Mouse (Mus musculus): Measurements from ENCODE around the gene Hcfc2. TPM values are rescaled to one million over a fixed set of nuclear protein-coding genes. Genes with fewer than 3 reads are reported as not detected.
A peak's percentile ranks its signal among the peaks of the same experiment; 100 is the strongest.

The Hcfc2 gene
- polyA plus RNA-seq, 1 experiment from 2014 or later = 29.0 TPM

GRCm38 (mm10) chr10:82697305-82697898 is 1.4 kb downstream of the Hcfc2 start:
- ATAC-seq = peak; percentile 17; the same call in 1 of the 2 replicates
- Histone ChIP-seq H3K4me1 (ENCODE audit: control insufficient read depth, insufficient read depth, low read length) (peaks cover 8% of the 10 kb centered on the region; the same call in 1 of the 2 replicates), H3K27ac (ENCODE audit: low read length) (no peak overlapping the region), H3K9me3 (ENCODE audit: control insufficient read depth, low read length) (no peaks in the 10 kb centered on the region), H3K9ac (ENCODE audit: low read depth, low read length) (no peak overlapping the region), H3K27me3 (replicated peaks; ENCODE audit: control insufficient read depth, insufficient read depth, low read length) (no peaks in the 10 kb centered on the region), H3K4me2 (ENCODE audit: low read depth, low read length) (no peak overlapping the region), H3K36me3 (ENCODE audit: control insufficient read depth, insufficient read depth, low read length) (no peaks in the 10 kb centered on the region), H3K4me3 (ENCODE audit: low read length) (no peak overlapping the region)
- WGBS = 72% methylated on average over 3 of the region's 3 CpGs

- Histone ChIP-seq H3K27ac (ENCODE audit: low read length) (peak overlapping the region; percentile 54), H3K4me1 (ENCODE audit: control insufficient read depth, insufficient read depth, low read length) (peaks cover 8% of the 10 kb centered on the region; the same call in 1 of the 2 replicates), H3K9ac (ENCODE audit: low read depth, low read length) (peak overlapping the region; percentile 84), H3K4me2 (ENCODE audit: low read depth, low read length) (peak overlapping the region; percentile 81), H3K36me3 (ENCODE audit: control insufficient read depth, insufficient read depth, low read length) (no peaks in the 10 kb centered on the region), H3K9me3 (ENCODE audit: control insufficient read depth, low read length) (no peaks in the 10 kb centered on the region), H3K27me3 (replicated peaks; ENCODE audit: control insufficient read depth, insufficient read depth, low read length) (no peaks in the 10 kb centered on the region), H3K4me3 (ENCODE audit: low read length) (peak overlapping the region; percentile 95)
- 1% methylated on average over 32 of the region's 42 CpGs for WGBS
- ATAC-seq = peak; percentile 97
These were observed 2.8 kb downstream of the Hcfc2 start for GRCm38 (mm10) chr10:82698712-82699261.

GRCm38 (mm10) chr10:82699296-82699941 is 3.5 kb downstream of the Hcfc2 start:
- peak; percentile 77 for ATAC-seq
- H3K27ac ChIP-seq (ENCODE audit: low read length) = peak overlapping the region; percentile 54
- peak overlapping the region; percentile 84 for H3K9ac ChIP-seq (ENCODE audit: low read depth, low read length)
- no peaks in the 10 kb centered on the region for H3K36me3 ChIP-seq (ENCODE audit: control insufficient read depth, insufficient read depth, low read length)
- H3K4me2 ChIP-seq (ENCODE audit: low read depth, low read length) = peak overlapping the region; percentile 81
- no peaks in the 10 kb centered on the region for H3K27me3 ChIP-seq (replicated peaks; ENCODE audit: control insufficient read depth, insufficient read depth, low read length)
- H3K4me1 ChIP-seq (ENCODE audit: control insufficient read depth, insufficient read depth, low read length) = peaks cover 8% of the 10 kb centered on the region; the same call in 1 of the 2 replicates
- H3K4me3 ChIP-seq (ENCODE audit: low read length) = peak overlapping the region; percentile 95
- no peaks in the 10 kb centered on the region for H3K9me3 ChIP-seq (ENCODE audit: control insufficient read depth, low read length)
- WGBS = under 1% methylated on average over 57 of the region's 59 CpGs

GRCm38 (mm10) chr10:82741354-82741753 is 45.4 kb downstream of the Hcfc2 start:
- Histone ChIP-seq H3K4me1 (ENCODE audit: control insufficient read depth, insufficient read depth, low read length) (no peaks in the 10 kb centered on the region), H3K36me3 (ENCODE audit: control insufficient read depth, insufficient read depth, low read length) (peaks cover 4% of the 10 kb centered on the region; the same call in 1 of the 2 replicates), H3K9me3 (ENCODE audit: control insufficient read depth, low read length) (no peaks in the 10 kb centered on the region), H3K4me2 (ENCODE audit: low read depth, low read length) (no peak overlapping the region), H3K9ac (ENCODE audit: low read depth, low read length) (no peak overlapping the region), H3K27me3 (replicated peaks; ENCODE audit: control insufficient read depth, insufficient read depth, low read length) (no peaks in the 10 kb centered on the region), H3K27ac (ENCODE audit: low read length) (no peak overlapping the region), H3K4me3 (ENCODE audit: low read length) (no peak overlapping the region)
- ATAC-seq = no peak
- 77% methylated on average over 8 of the region's 8 CpGs for WGBS

DNA sequence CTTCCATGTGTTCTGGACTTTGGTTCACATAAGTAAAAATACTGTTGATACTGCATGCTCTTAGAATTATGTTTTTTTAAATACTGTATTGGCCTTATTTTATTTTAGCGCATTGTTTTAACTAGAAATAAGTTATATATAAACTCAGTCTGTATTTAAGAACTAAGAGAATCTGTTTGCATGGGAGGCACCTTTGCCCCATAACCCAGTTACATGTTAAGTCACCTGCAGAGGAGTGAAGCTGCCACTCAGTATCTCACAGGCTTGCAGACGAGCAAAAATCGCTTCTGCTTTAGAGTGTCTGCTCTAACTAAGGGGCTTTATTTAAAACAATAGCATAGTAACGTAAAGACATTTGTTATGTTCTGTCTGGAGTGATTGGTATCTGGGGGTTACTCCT is 45.9 kb downstream of the Hcfc2 start:
- WGBS = 93% methylated on average over 4 of the region's 4 CpGs
- Histone ChIP-seq H3K36me3 (ENCODE audit: control insufficient read depth, insufficient read depth, low read length) (peaks cover 4% of the 10 kb centered on the region; the same call in 1 of the 2 replicates), H3K27me3 (replicated peaks; ENCODE audit: control insufficient read depth, insufficient read depth, low read length) (no peaks in the 10 kb centered on the region), H3K27ac (ENCODE audit: low read length) (no peak overlapping the region), H3K9ac (ENCODE audit: low read depth, low read length) (no peak overlapping the region), H3K9me3 (ENCODE audit: control insufficient read depth, low read length) (no peaks in the 10 kb centered on the region), H3K4me2 (ENCODE audit: low read depth, low read length) (no peak overlapping the region), H3K4me3 (ENCODE audit: low read length) (no peak overlapping the region), H3K4me1 (ENCODE audit: control insufficient read depth, insufficient read depth, low read length) (no peaks in the 10 kb centered on the region)
- ATAC-seq = no peak

- Histone ChIP-seq H3K9me3 (ENCODE audit: control insufficient read depth, low read length) (no peaks in the 10 kb centered on the region), H3K9ac (ENCODE audit: low read depth, low read length) (no peak overlapping the region), H3K27me3 (replicated peaks; ENCODE audit: control insufficient read depth, insufficient read depth, low read length) (no peaks in the 10 kb centered on the region), H3K4me3 (ENCODE audit: low read length) (no peak overlapping the region), H3K4me2 (ENCODE audit: low read depth, low read length) (no peak overlapping the region), H3K4me1 (ENCODE audit: control insufficient read depth, insufficient read depth, low read length) (no peaks in the 10 kb centered on the region), H3K36me3 (ENCODE audit: control insufficient read depth, insufficient read depth, low read length) (peaks cover 7% of the 10 kb centered on the region; the same call in 1 of the 2 replicates), H3K27ac (ENCODE audit: low read length) (no peak overlapping the region)
- no peak for ATAC-seq
- WGBS = 92% methylated on average over 1 of the region's 1 CpGs
These were observed 46.6 kb downstream of the Hcfc2 start for GRCm38 (mm10) chr10:82742578-82742977.

DNA sequence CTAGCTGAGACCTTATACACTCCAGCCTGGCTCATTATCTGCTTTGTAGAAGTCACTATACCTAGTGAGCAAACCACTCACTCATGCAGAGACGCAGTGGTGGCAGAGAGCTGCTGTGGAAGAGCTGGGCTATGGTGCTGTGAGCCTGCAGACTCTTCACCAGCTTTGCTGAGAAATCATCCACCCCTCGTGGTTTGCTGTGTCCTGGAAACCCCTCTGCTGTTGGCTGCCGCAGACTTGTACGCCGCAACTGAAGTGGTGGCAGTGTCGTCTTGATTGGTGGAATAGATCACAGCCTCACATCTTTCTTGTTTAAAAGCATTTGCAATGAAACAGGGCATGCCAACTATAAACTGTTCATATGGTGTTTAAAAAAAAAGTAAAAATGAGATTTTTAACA is 48.3 kb downstream of the Hcfc2 start:
- WGBS = 89% methylated on average over 6 of the region's 6 CpGs

DNA sequence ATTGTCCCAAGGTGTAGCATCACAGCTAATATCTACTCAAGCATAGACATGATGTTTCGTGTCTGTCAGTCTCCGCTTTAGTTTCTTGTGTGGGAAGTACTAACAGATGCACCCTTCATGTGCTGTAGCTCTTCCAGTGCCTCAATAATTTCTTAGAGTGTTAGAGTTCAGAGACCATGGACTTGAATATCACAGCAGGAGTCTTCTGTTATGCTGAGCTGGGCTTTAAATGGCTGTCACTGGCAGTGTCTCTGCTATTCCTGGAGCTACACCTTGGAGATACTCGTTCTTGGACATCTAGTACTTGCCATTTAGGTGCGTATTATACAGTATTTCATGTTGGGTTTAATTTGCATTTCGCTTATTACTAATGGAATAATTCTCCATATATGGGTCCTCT is 49.3 kb downstream of the Hcfc2 start:
- H3K9ac ChIP-seq (ENCODE audit: low read depth, low read length) = no peak overlapping the region
- ATAC-seq = no peak
- H3K36me3 ChIP-seq (ENCODE audit: control insufficient read depth, insufficient read depth, low read length) = peaks cover 16% of the 10 kb centered on the region
- no peaks in the 10 kb centered on the region for H3K9me3 ChIP-seq (ENCODE audit: control insufficient read depth, low read length)
- H3K27me3 ChIP-seq (replicated peaks; ENCODE audit: control insufficient read depth, insufficient read depth, low read length) = no peaks in the 10 kb centered on the region
- H3K4me1 ChIP-seq (ENCODE audit: control insufficient read depth, insufficient read depth, low read length) = no peaks in the 10 kb centered on the region
- 92% methylated on average over 5 of the region's 5 CpGs for WGBS
- H3K4me2 ChIP-seq (ENCODE audit: low read depth, low read length) = no peak overlapping the region
- no peak overlapping the region for H3K27ac ChIP-seq (ENCODE audit: low read length)
- H3K4me3 ChIP-seq (ENCODE audit: low read length) = no peak overlapping the region

More for the DNA sequence above, 48.3 kb downstream of the Hcfc2 start:
- Histone ChIP-seq H3K9ac (ENCODE audit: low read depth, low read length) (no peak overlapping the region), H3K4me3 (ENCODE audit: low read length) (no peak overlapping the region), H3K9me3 (ENCODE audit: control insufficient read depth, low read length) (no peaks in the 10 kb centered on the region), H3K27ac (ENCODE audit: low read length) (no peak overlapping the region), H3K36me3 (ENCODE audit: control insufficient read depth, insufficient read depth, low read length) (peaks cover 11% of the 10 kb centered on the region), H3K4me1 (ENCODE audit: control insufficient read depth, insufficient read depth, low read length) (no peaks in the 10 kb centered on the region), H3K27me3 (replicated peaks; ENCODE audit: control insufficient read depth, insufficient read depth, low read length) (no peaks in the 10 kb centered on the region), H3K4me2 (ENCODE audit: low read depth, low read length) (no peak overlapping the region)
- ATAC-seq = no peak

DNA sequence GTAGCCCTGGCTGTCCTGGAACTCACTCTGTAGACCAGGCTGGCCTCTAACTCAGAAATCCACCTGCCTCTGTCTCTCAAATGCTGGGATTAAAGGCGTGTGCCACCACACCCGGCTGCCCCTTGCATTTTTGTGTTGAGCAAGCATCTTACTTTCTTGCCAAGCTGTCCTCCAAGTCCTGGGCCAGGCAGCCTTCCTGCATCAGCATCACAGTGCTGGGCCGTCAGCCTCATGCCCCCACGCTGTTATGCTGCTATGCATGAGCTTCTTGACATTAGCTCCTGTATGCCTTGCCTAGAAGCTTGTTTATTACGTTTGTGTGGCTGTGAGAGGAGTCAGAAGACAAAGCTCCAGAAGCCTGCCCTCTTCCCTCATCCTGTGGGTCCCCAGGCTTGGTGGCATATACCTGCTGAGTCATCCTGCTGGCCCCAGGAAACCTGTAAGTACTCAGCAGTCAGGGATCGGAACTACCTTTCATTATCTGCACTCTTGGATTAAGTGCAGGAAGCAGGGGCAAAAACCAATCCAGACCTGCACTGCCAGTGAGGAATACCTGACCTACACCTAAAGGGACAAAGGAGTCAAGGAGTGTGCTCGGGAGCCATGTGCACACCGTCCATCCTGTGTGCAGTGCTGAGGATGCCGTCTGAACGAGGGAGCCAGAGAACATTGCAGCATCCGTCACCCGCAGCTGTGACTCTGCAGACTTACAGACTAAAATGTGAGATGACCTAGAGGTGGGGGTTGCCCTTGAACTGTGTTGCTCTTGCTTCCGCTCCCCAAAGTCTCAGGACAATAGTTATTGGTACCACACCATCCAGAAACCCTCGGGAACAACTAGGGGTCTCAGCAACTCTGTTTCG is 51.3 kb downstream of the Hcfc2 start:
- H3K27me3 ChIP-seq (replicated peaks; ENCODE audit: control insufficient read depth, insufficient read depth, low read length) = no peaks in the 10 kb centered on the region
- no peak overlapping the region for H3K4me2 ChIP-seq (ENCODE audit: low read depth, low read length)
- no peak overlapping the region for H3K27ac ChIP-seq (ENCODE audit: low read length)
- H3K36me3 ChIP-seq (ENCODE audit: control insufficient read depth, insufficient read depth, low read length) = peaks cover 22% of the 10 kb centered on the region
- H3K9ac ChIP-seq (ENCODE audit: low read depth, low read length) = no peak overlapping the region
- no peak for ATAC-seq
- WGBS = 86% methylated on average over 15 of the region's 15 CpGs
- no peaks in the 10 kb centered on the region for H3K9me3 ChIP-seq (ENCODE audit: control insufficient read depth, low read length)
- H3K4me3 ChIP-seq (ENCODE audit: low read length) = no peak overlapping the region
- H3K4me1 ChIP-seq (ENCODE audit: control insufficient read depth, insufficient read depth, low read length) = no peaks in the 10 kb centered on the region

All from intestine, embryonic 16.5 days (tissue).